Mouse (Mus musculus) embryo, embryonic 11.5 days (tissue): ENCODE measurements at regions not wholly inside any gene's neighbourhood (a gene's known extent, or its start where the extent isn't known, plus 50 kb on each side); places are given as distances from the start of the nearest gene placed in this dataset.

Experiments
- DNase-seq: peaks from one replicate; pipeline ENCODE4 v3.0.0-alpha.2; 2012; ENCODE audit warnings: low read depth, low spot score

GRCm38 (mm10) chr15:72411956-72412355, 1422.4 kb upstream of the Gm6569 start:
- DNase-seq = no peak
